Mouse (Mus musculus): ENCODE data around the gene Gm20388.

DNA sequence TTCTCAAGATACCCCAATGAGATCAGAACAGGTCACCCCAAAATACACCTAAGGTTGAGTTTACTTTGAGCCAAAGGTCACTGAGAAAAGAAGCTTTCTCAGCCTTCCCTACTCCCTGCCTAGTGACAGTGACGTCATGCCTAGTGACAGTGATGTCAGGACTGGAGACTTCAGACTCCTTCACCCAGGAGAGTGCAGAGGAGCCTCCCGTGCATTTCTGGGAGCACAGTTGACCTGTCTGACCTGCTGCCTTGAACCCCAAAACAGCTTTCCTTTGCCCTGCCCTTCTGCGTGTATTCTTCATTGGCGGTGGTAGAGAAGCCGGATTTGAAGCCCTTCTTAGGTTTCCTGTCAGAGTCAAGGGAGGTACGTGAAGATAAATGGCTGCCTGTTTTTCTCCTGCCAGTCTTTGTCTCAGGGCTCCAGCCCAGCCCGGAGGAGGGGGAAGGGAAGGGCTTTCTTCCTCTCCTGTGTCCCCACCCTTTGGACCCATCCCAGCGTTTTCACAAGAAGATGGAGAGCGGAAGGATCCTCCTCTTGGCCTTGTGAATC is 194.2 kb downstream of the Gm20388 start:
- TF ChIP-seq CTCF (IDR thresholded peaks at IDR 0.05; ENCODE audit: control insufficient read depth, insufficient read depth, low read length): no peak
- no peak for TF ChIP-seq POLR2A (IDR thresholded peaks at IDR 0.05; ENCODE audit: borderline replicate concordance, control insufficient read depth, low read depth, low read length)

Measured in bone marrow, adult 2 months (tissue).